Mouse (Mus musculus): ENCODE measurements around the gene Sf3a2.
"Not testable (repeated sequence)": the region's sequence is repeated elsewhere in the genome, so short reads cannot be mapped to it uniquely, and the experiment has no call there.

Sf3a2 gene

DNA sequence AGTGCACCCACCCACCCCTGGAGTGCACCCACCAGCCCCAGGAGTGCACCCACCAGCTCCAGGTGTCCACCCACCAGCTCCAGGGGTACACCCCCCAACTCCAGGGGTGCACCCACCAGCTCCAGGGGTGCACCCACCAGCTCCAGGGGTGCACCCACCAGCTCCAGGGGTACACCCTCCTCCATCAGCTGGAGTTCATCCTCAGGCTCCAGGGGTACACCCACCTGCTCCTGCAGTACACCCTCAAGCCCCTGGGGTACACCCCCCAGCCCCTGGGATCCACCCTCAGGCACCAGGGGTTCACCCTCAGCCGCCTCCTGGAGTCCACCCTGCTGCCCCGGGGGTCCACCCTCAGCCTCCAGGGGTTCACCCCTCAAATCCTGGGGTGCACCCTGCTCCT, 6.3 kb downstream of the Sf3a2 start:
- in situ Hi-C loops (cut with MboI, MseI) = no loop called here

DNA sequence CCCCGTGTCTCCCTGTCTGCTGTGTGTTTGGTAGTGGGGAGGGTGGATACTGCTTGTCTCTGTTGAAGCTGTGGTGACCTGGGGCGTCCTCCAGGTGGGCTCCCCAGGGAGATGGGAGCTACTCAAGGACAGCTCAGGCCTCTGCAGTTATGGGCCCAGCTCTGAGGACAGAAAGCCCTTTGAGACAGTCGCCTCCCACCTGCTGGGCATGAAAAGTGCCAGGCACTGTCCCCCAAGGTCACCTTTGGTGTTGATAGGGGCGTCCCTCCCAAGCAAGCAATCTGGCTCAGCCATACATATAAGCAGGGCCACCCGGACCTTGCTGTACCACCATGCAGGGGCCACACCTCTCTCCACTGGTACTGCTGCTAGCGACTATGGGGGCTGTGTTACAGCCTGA, 6.9 kb downstream of the Sf3a2 start, which contains the start of gene Amh:
Gene Amh (plus strand): TSS at position 328 of the 400 bp plus-strand sequence.
- in situ Hi-C loops (cut with MboI, MseI) = no loop called here

DNA sequence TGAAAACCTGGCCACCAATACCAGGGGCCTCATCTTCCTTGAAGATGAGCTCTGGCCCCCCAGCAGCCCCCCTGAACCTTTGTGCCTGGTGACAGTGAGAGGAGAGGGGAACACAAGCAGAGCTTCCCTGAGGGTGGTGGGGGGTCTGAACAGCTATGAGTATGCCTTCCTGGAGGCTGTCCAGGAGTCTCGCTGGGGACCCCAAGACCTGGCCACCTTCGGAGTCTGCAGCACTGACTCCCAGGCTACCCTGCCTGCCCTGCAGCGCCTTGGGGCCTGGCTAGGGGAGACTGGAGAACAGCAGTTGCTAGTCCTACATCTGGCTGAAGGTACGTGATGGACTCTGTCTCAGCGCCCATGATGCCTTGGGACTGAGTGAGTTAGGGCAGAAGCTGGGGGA, 7.3 kb downstream of the Sf3a2 start:
- in situ Hi-C loops (cut with MboI, MseI) = no loop called here

DNA sequence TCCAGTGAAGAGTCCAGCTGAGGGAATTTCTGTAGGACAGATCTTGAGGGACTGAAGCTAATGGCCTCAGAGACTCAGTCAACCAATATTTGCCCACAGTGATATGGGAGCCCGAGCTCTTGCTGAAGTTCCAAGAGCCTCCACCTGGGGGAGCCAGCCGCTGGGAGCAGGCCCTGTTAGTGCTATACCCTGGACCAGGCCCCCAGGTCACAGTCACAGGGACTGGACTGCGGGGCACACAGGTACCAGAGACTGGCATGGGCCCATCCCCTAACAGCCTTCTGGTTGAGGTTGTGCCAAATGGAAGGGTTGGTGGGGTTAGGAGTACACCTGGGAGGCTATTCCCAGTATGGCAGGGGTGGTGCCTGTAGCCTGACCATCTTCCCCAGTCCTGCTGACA, 7.9 kb downstream of the Sf3a2 start:
- in situ Hi-C loops (cut with MboI, MseI) = no loop called here

- in situ Hi-C loops (cut with MboI, MseI) = no loop called here
These were observed 8.5 kb downstream of the Sf3a2 start for GRCm38 (mm10) chr10:80806341-80807056.

DNA sequence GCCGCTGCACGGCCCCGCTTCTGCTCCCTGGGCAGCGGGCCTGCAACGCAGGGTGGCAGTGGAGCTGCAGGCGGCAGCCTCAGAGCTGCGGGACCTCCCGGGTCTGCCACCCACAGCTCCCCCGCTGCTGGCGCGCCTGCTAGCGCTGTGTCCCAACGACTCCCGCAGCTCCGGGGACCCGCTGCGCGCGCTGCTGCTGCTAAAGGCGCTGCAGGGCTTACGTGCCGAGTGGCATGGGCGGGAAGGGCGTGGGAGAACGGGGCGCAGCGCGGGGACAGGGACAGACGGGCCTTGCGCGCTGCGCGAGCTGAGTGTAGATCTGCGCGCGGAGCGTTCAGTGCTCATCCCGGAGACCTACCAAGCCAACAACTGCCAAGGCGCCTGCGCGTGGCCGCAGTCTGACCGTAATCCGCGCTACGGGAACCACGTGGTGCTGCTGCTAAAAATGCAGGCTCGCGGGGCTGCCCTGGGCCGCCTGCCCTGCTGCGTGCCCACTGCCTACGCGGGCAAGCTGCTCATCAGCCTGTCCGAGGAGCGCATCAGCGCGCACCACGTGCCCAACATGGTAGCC, 9.1 kb downstream of the Sf3a2 start:
- in situ Hi-C loops (cut with MboI, MseI) = no loop called here

GRCm38 (mm10) chr10:80808099-80808984, 10.3 kb downstream of the Sf3a2 start:
- in situ Hi-C loops (cut with MboI, MseI) = no loop called here

GRCm38 (mm10) chr10:80808985-80809632, 11.1 kb downstream of the Sf3a2 start:
- in situ Hi-C loops (cut with MboI, MseI) = no loop called here

DNA sequence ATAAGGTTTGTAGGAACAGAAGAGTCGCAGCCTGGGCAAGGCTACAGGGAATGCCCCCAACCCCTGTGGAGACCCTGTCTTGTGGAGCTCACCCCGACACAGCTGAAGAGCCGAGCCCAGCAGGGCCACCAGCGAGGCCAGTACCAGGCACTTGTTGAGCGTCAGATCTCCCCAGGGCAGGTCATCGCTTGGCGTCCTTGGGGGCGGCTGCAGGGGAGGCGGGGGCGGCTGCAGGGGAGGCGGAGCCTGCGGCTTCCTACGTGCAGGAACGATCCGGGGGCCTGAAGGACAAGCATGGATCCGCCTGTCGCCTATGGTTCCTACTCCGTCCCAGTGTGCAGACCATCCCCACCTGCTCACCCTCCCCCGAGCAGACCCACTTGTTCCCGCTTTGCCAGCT, 12.1 kb downstream of the Sf3a2 start:
- in situ Hi-C loops (cut with MboI, MseI) = loop anchor here (5.0 kb wide), 2 partner anchors 67 to 187 kb away; no protein-coding TSS in a partner anchor

DNA sequence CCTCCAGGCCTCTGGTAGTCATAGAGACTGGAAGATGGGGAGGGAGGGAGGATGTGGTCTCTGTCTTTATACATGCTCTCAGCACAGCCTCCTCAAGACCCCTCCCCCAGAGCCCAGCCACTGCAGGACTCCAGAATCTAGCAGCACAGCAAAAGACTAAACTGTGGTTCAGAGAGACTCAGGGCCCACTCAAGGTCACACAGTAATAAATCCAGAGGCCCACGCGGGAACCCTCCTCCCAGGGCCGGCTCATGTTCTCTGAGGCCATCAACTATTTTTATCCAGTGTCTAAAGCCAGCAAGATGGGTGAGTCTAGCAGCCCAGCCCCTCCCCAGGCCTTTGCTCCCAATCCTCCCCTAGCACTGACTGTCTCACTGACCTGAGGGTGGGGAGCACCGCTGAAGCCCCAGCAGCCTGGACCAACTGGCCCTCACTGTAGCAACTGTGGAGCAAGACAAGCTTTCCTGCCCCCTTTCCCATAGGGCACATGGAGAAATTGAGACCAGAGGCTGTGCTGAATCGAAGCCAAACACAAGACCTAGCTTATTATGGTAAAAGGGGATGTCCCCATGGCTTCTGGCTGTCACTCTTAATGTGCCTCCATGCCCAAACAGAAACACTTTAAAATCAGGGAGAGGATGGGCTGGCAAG, 14.5 kb downstream of the Sf3a2 start:
- in situ Hi-C loops (cut with MboI, MseI) = loop anchor here (5.0 kb wide), 2 partner anchors 65 to 185 kb away; no protein-coding TSS in a partner anchor

DNA sequence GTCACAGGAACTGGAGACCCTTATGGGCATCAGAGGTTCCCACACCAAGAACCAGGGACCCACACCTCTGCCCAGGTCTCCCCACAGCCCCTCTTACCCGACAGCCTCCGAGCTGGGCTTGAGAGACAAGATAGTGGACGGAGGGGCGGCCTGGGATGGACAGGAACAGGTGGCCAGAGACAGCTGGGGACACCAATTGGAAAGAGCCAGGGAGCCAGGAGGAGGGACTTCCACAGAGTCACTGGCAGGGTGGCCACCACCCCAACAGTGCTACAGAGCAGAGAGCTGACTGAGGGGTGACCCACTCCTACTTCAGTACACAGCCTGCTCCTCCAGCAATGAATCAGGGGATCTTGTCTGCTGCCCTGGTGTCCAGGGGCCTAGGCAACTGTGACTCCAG, 15.4 kb downstream of the Sf3a2 start, which contains the start of gene Jsrp1:
Gene Jsrp1 (minus strand): TSS at position 133 of the 400 bp plus-strand sequence.
- in situ Hi-C loops (cut with MboI, MseI) = loop anchor here (5.0 kb wide), 2 partner anchors 64 to 184 kb away; no protein-coding TSS in a partner anchor

- in situ Hi-C loops (cut with MboI, MseI) = loop anchor here (5.0 kb wide), 2 partner anchors 63 to 183 kb away; no protein-coding TSS in a partner anchor
These were observed 16.8 kb downstream of the Sf3a2 start for GRCm38 (mm10) chr10:80814800-80815199.

GRCm38 (mm10) chr10:80816303-80816702, 18.3 kb downstream of the Sf3a2 start:
- in situ Hi-C loops (cut with MboI, MseI) = not testable (repeated sequence)

DNA sequence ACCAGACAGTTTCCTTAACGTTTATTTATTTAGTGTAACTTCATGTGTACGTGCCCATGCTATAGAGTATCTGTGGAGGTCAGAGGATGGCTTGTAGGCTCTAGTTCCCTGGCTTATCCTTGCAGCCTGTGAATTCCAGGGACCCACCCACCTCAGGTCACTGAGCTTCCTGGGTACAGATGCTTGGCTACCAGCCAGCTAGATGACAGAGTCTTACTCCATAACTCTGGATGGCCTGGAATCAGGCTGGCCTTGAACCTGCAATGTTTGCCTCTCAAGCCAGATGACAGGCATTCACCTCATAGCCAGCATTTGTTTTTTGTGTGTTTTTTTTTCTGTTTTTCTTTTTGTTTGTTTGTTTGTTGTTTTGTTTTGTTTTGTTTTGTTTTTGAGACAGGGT, 19.2 kb downstream of the Sf3a2 start:
- in situ Hi-C loops (cut with MboI, MseI) = no loop called here

DNA sequence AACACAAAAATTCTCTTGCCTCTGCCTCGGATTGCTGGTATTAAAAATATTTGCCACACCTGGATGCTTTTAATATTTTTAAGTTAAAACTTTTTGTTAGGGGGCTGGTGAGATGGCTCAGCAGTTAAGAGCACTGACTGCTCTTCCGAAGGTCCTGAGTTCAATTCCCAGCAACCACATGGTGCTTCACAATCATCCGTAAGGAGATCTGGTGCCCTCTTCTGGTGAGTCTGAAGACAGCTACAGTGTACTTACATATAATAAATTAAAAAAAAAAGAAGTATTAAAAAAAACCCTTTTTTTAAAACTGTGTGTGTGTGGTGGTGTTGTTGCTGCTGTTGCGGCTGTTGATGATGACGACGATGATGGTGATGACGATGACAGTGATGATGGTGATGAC, 20.0 kb downstream of the Sf3a2 start:
- in situ Hi-C loops (cut with MboI, MseI) = not testable (repeated sequence)

DNA sequence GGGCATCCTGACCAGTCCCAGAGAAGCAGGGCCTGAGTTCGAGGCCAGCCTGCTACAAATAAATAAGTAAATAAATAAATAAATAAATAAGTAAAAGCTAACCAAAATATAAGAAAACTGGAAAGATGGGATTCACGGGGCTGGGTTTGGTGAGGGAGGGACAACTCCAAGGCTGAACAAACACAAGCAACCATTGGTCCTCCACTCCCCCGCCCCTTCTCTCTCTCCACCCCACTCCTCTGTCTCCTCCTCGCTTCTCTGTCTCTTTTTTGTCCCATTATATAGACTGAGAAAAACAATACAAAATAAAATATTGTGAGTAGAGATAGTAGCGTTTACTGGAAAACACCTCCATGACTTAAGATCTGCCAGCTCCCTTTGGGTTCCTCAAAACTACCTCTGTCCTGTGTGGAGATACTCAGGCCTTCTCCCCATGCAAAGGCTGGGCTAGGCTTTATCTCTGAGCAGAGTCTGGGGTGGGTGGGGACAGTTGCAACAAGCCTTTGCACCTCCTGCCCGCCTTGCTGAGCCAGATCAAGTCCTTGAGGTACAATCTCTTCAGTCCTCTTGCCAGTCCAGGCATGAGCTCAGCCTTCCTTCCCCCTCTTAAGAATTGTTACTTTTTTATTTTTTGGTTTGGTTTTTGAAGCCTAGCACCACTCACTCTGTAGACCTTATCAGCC, 20.7 kb downstream of the Sf3a2 start:
- in situ Hi-C loops (cut with MboI, MseI) = no loop called here

DNA sequence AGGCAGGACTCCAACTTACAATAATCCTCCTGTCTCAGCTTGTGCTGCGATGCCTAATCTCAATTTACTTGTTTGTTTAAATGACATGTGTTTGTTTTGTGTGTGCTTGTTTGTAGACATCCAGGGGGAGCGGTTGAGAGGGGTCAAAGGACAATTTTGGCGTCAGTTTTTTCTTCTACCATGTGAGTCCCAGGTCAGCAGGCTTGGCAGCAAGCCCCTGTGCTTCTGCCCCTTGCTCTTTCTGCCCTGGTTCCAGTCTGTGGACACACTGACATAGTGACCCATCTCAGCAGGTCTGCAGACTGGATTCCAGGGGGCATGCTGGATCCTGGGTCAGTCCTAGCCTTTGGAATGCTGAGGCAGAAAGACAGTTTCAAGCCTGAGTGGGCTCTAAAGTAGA, 21.4 kb downstream of the Sf3a2 start:
- in situ Hi-C loops (cut with MboI, MseI) = no loop called here

- in situ Hi-C loops (cut with MboI, MseI) = no loop called here
These were observed 24.0 kb downstream of the Sf3a2 start for GRCm38 (mm10) chr10:80821991-80822390.

DNA sequence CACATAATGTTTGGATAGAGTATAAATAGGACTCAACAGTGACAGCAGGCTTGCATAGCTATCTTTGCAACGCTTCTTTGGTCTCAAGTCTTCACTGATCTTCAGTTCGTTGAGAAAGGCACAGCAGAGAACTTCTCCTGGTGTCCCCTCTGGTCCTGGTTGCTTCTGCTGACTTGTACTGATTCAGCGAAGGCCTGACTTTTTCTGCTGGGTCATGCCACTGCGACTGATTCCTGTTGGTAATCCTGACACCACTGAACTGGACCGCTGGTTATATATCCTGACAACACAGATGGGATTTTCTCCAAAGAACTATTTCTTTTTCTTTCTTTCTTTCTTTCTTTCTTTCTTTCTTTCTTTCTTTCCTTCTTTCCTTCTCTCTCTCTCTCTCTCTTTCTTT, 24.5 kb downstream of the Sf3a2 start:
- in situ Hi-C loops (cut with MboI, MseI) = no loop called here

- in situ Hi-C loops (cut with MboI, MseI) = no loop called here
These were observed 25.3 kb downstream of the Sf3a2 start for GRCm38 (mm10) chr10:80823316-80823715.
